Mouse (Mus musculus) heart, postnatal 25 days (tissue): ENCODE data around the gene Zfp740. TPM values are rescaled to one million over a fixed set of nuclear protein-coding genes. Genes with fewer than 3 reads are reported as not detected.

Experiments
- total RNA-seq, 2 experiments: library from RNA; stranded (reverse); gene quantifications; 2 replicates each; pipeline ENCODE4 v1.2.3; 2021

Gene Zfp740
- total RNA-seq, 2 experiments from 2014 or later: 34.0 to 35.2 TPM

Other genes starting within 250 kb of the Zfp740 start
- not detected for gene Krt78, start 249.0 kb upstream of the Zfp740 start, total RNA-seq
- 1 to 10 TPM; 2.5 to 2.7 TPM for gene Krt8, start 198.8 kb upstream of the Zfp740 start, total RNA-seq
- gene Krt18, start 175.1 kb upstream of the Zfp740 start, total RNA-seq: 1 to 10 TPM; 3.7 to 4.9 TPM
- gene Eif4b, start 129.5 kb upstream of the Zfp740 start, total RNA-seq: 100 to 1,000 TPM; 131 to 144 TPM
- gene Tns2, start 102.8 kb upstream of the Zfp740 start, total RNA-seq: 100 to 1,000 TPM in 1 of 2 experiments, 10 to 100 TPM in 1; 98.6 to 118 TPM
- gene Spryd3, start 67.0 kb upstream of the Zfp740 start, total RNA-seq: 10 to 100 TPM; 13.2 to 15.1 TPM
- gene Igfbp6, start 58.9 kb upstream of the Zfp740 start, total RNA-seq: 10 to 100 TPM; 38.3 to 43.6 TPM
- gene Soat2, start 52.7 kb upstream of the Zfp740 start, total RNA-seq: under 1 TPM in 1 of 2 experiments, not detected in 1; 0.11 TPM
- gene Csad, start 1.5 kb downstream of the Zfp740 start, total RNA-seq: 10 to 100 TPM; 15.7 to 16.3 TPM
- gene Itgb7, start 28.7 kb downstream of the Zfp740 start, total RNA-seq: 1 to 10 TPM; 1.3 TPM
- gene Rarg, start 54.3 kb downstream of the Zfp740 start, total RNA-seq: 10 to 100 TPM; 17.0 to 20.8 TPM
- gene Gm9918, start 67.3 kb downstream of the Zfp740 start, total RNA-seq: not detected
- 10 to 100 TPM; 15.5 to 18.5 TPM for gene Mfsd5, start 76.2 kb downstream of the Zfp740 start, total RNA-seq
- 1 to 10 TPM in 1 of 2 experiments, under 1 TPM in 1; 0.65 to 1.9 TPM for gene Espl1, start 93.0 kb downstream of the Zfp740 start, total RNA-seq
- gene Pfdn5, start 122.9 kb downstream of the Zfp740 start, total RNA-seq: 100 to 1,000 TPM; 284 to 288 TPM
- gene Myg1, start 128.5 kb downstream of the Zfp740 start, total RNA-seq: 10 to 100 TPM; 21.3 to 23.1 TPM
- 10 to 100 TPM; 10.2 to 11.2 TPM for gene Aaas, start 147.5 kb downstream of the Zfp740 start, total RNA-seq
- not detected for gene Sp7, start 163.9 kb downstream of the Zfp740 start, total RNA-seq
- gene Sp1, start 202.9 kb downstream of the Zfp740 start, total RNA-seq: 10 to 100 TPM; 42.7 to 44.4 TPM
- gene Amhr2, start 242.1 kb downstream of the Zfp740 start, total RNA-seq: under 1 TPM; 0.68 to 0.84 TPM